Mouse (Mus musculus) liver, postnatal 0 days (tissue): ENCODE results near the gene Zbtb20. TPM values are rescaled to one million over a fixed set of nuclear protein-coding genes. Genes with fewer than 3 reads are reported as not detected.

Experiments
- ATAC-seq: fragments of 200-750 bp; cut with Nextera tagmentation; 2 replicates; pipeline ENCODE4 v1.8.0; 2017; ENCODE audit warnings: mild to moderate bottlenecking, moderate library complexity
- DNase-seq: peaks from one replicate; pipeline ENCODE4 v3.0.0-alpha.2; 2016
- H3K27ac ChIP-seq: fragments of 300-500 bp; sonication (generic); 2 replicates; pipeline ENCODE4 v1.5.1; 2014; ENCODE audit warnings: antibody characterized with exemption, moderate library complexity, mild to moderate bottlenecking, low read depth
- H3K27me3 ChIP-seq: fragments of 300-500 bp; sonication (generic); 2 replicates; pipeline ENCODE4 v1.6.1; 2014; ENCODE audit warnings: low read length, control low read depth, mixed read lengths; ENCODE audit not compliant: insufficient read depth
- H3K36me3 ChIP-seq: fragments of 300-500 bp; sonication (generic); replicated peaks from 2 replicates; pipeline ENCODE4 v1.6.1; 2014; ENCODE audit warnings: mild to moderate bottlenecking, control low read depth, low read length, moderate library complexity, mixed read lengths; ENCODE audit not compliant: insufficient read depth
- H3K4me1 ChIP-seq: fragments of 300-500 bp; sonication (generic); 2 replicates; pipeline ENCODE4 v1.6.1; 2014; ENCODE audit warnings: antibody characterized with exemption, mild to moderate bottlenecking, control low read depth; ENCODE audit not compliant: insufficient read depth
- H3K4me2 ChIP-seq: fragments of 300-500 bp; sonication (generic); 2 replicates; pipeline ENCODE4 v1.6.1; 2014; ENCODE audit warnings: low read depth, mild to moderate bottlenecking, low read length, moderate library complexity, mixed read lengths
- H3K4me3 ChIP-seq: fragments of 300-500 bp; sonication (generic); 2 replicates; pipeline ENCODE4 v1.5.1; 2014; ENCODE audit warnings: low read depth, low read length
- H3K9ac ChIP-seq: fragments of 300-500 bp; sonication (generic); replicated peaks from 2 replicates; pipeline ENCODE4 v1.6.1; 2014; ENCODE audit warnings: mild to moderate bottlenecking, moderate library complexity
- H3K9me3 ChIP-seq: fragments of 300-500 bp; sonication (generic); 2 replicates; pipeline ENCODE4 v1.6.1; 2016; ENCODE audit warnings: mild to moderate bottlenecking, control low read depth, low read length, mixed read lengths
- CTCF ChIP-seq: sonication (generic); IDR thresholded peaks from 2 replicates; pipeline ENCODE4 v1.5.1; 2016; ENCODE audit warnings: antibody characterized with exemption, low read depth
- EP300 ChIP-seq: IDR thresholded peaks from 2 replicates; pipeline ENCODE4 v1.6.1; 2016; ENCODE audit warnings: antibody characterized with exemption, low read depth, mild to moderate bottlenecking
- WGBS: fragments of 180-500 bp; shearing (Covaris S2); extraction: QIAGEN DNeasy Blood & Tissue Kit; methylation state at CpG from one replicate; pipeline ENCODE4 v1.1.7; 2014; ENCODE audit not compliant: insufficient replicate concordance; 5-methylcytosine and 5-hydroxymethylcytosine counted together
- polyA plus RNA-seq: library from polyadenylated mRNA; unstranded; fragments of >200 nt; fragmentation: Nextera tagmentation; extraction: Ambion mirVana; gene quantifications from 2 replicates; pipeline ENCODE4 v1.2.1, GENCODE M21; 2015

Zbtb20 gene
- polyA plus RNA-seq, 1 experiment from 2014 or later = 9.2 TPM

DNA sequence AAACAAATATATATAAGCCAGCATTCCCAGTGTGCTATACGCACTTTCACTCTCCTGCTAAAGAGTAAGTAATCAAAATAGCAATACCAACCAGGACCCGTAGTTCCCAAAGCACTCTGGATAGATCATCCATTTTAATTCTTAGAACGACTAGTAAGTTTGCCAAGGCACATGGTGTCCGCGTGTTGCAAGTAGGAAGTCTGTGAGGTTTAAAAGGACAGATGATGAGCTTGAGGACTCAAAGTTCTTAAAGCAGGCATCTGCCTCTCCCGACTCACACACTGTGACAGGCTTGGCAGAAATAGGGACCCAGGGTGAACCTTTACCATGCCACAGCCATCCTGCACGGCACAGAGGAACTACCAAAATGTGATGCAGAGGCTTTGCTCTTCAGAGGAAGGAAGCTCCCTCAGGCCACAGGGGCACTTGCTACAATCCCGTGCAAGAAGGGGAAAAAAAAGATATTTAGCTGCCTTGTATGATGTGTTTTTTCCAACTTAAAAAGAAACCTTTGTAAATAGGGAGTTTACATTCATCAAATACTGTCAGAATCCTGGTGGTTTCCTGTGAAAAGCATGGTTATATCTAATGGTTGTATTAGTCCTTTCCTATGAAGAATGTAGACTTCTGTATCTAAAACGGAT, 619.6 kb downstream of the Zbtb20 start:
- Histone ChIP-seq H3K4me1 (no peaks in the 10 kb centered on the region), H3K9me3 (no peaks in the 10 kb centered on the region), H3K4me2 (no peak overlapping the region), H3K9ac (no peak overlapping the region), H3K36me3 (no peaks in the 10 kb centered on the region), H3K4me3 (no peak overlapping the region), H3K27me3 (no peaks in the 10 kb centered on the region), H3K27ac (no peak overlapping the region)
- TF ChIP-seq EP300 = no peak
- 73% methylated on average over 9 of the region's 9 CpGs for WGBS
- ATAC-seq (no peak), DNase-seq (no peak)

DNA sequence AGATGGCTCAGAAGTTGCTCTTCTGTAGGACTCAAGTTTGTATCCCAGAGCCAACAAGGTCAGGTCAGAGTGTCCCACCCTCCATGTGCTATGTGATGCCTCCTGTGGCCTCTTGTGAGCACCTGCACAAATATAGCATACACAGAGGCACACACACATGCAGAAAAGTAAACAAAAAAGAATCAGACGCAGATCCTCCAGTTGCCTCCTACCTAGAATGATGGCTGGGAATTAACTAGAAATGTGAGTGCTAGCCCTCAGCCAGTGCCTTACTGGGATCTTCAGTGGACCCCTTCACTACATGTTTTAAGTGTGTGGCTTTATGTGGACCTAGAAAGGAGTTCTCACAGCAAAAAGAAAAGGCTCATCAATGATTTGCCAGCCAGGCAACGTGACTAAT, 621.4 kb downstream of the Zbtb20 start:
- H3K9me3 ChIP-seq = no peaks in the 10 kb centered on the region
- TF ChIP-seq EP300 (no peak), CTCF (no peak)
- DNase-seq (no peak), ATAC-seq (no peak)
- 76% methylated on average over 2 of the region's 2 CpGs for WGBS
- no peak overlapping the region for H3K27ac ChIP-seq
- H3K4me2 ChIP-seq = no peak overlapping the region
- no peaks in the 10 kb centered on the region for H3K27me3 ChIP-seq
- H3K4me1 ChIP-seq = no peaks in the 10 kb centered on the region
- no peak overlapping the region for H3K4me3 ChIP-seq
- no peaks in the 10 kb centered on the region for H3K36me3 ChIP-seq
- H3K9ac ChIP-seq = no peak overlapping the region

DNA sequence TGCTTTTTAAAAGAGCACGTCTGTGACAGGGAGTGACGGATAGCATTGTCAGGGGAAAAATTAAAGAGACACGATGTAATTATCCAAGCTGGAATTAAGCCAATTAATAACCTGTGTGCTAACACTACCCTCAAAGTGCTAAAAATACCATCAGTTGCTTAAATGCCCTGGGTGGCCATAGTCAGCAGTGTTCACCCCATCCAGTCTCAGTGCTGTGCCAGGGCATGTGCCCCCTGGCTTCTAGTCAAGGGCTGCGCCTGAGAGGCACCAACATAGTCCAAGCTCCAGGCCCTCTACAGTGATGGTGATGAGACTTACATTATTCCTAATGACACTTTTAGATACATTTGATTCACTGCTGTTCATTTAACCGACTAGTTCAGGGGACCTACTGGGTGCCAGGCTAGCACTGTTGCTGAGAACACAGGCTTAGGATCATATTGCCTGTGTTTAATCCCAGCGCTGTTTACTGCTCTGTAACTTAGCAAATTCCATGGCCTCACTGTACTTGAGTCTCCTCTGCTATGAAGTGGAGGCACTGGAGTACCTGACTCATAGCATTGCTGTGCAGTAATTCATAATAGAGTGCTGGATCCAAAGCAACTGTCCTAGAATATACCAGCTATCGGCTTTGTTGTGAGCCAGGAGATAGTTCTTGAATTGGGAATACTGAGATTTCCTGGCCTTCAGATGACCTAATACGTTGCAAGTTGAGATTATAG, 624.6 kb downstream of the Zbtb20 start:
- Histone ChIP-seq H3K9ac (no peak overlapping the region), H3K4me1 (no peaks in the 10 kb centered on the region; the same call in 1 of the 2 replicates), H3K9me3 (no peaks in the 10 kb centered on the region), H3K36me3 (no peaks in the 10 kb centered on the region), H3K4me2 (no peak overlapping the region), H3K4me3 (no peak overlapping the region), H3K27ac (no peak overlapping the region), H3K27me3 (no peaks in the 10 kb centered on the region)
- TF ChIP-seq CTCF (no peak), EP300 (no peak)
- WGBS = 79% methylated on average over 8 of the region's 8 CpGs
- DNase-seq (no peak), ATAC-seq (no peak)

DNA sequence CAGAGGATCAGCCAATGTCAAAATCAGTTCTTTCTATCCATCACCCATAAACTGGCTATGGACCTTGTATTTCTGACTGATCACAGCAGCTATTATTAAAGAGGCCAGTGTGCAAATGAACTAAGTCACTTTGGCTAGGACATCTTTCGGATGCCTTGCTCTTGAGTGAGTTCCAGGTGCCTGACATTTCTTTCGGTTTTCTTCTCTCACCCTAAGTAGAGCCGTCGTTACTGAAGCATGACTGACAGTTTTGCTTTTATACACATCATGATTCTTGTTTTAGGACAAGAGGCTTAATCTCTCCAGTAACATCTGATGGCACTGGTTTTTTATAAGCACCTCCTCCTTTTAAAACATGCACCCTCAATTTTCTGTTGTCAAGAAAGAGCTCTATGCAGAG, 625.6 kb downstream of the Zbtb20 start:
- H3K9ac ChIP-seq = no peak overlapping the region
- no peak for TF ChIP-seq EP300
- no peak for TF ChIP-seq CTCF
- H3K4me2 ChIP-seq = no peak overlapping the region

DNA sequence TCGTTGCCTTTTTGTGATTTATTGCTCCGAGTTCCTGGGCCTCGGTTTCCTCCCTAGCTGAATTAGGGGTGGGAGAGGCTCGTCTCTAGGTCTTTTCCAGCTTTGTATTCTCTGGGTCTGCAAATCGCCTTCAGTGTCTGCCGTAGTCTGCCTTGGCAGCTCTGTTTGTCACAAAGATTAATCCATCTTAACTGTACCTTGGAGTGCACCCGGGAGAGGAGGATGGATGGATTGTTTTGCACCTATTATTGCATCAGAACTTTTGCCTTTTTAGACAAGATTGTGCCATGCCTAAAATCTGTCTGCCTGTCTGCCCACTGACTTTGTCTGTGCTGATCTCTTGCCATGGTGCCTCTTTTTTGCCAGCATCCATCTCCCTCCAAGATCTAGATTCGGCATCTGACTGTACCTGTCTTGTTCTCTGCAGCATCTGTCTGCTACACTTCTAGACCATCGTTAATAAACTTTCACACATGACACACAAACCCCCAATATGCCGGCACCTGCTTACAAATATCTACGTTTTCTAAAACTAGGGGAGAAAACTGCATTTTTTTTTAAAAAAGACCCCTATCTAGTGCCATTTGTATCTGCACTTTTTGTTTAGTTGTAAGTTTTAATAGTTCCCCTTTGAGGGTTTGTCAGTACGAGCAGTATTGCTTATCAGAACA, 626.8 kb downstream of the Zbtb20 start:
- TF ChIP-seq EP300 (no peak), CTCF (no peak)
- DNase-seq (no peak), ATAC-seq (no peak)
- 46% methylated on average over 12 of the region's 12 CpGs for WGBS
- no peak overlapping the region for H3K4me3 ChIP-seq
- no peak overlapping the region for H3K27ac ChIP-seq
- H3K4me1 ChIP-seq = no peaks in the 10 kb centered on the region; the same call in 1 of the 2 replicates
- no peaks in the 10 kb centered on the region for H3K27me3 ChIP-seq
- no peak overlapping the region for H3K9ac ChIP-seq
- no peaks in the 10 kb centered on the region for H3K36me3 ChIP-seq
- no peaks in the 10 kb centered on the region for H3K9me3 ChIP-seq
- no peak overlapping the region; the same call in 1 of the 2 replicates for H3K4me2 ChIP-seq

More for the DNA sequence above, 625.6 kb downstream of the Zbtb20 start:
- Histone ChIP-seq H3K36me3 (no peaks in the 10 kb centered on the region), H3K27me3 (no peaks in the 10 kb centered on the region), H3K4me1 (no peaks in the 10 kb centered on the region; the same call in 1 of the 2 replicates), H3K27ac (no peak overlapping the region), H3K9me3 (no peaks in the 10 kb centered on the region), H3K4me3 (no peak overlapping the region)
- 74% methylated on average over 4 of the region's 4 CpGs for WGBS
- no peak for ATAC-seq
- DNase-seq = no peak

DNA sequence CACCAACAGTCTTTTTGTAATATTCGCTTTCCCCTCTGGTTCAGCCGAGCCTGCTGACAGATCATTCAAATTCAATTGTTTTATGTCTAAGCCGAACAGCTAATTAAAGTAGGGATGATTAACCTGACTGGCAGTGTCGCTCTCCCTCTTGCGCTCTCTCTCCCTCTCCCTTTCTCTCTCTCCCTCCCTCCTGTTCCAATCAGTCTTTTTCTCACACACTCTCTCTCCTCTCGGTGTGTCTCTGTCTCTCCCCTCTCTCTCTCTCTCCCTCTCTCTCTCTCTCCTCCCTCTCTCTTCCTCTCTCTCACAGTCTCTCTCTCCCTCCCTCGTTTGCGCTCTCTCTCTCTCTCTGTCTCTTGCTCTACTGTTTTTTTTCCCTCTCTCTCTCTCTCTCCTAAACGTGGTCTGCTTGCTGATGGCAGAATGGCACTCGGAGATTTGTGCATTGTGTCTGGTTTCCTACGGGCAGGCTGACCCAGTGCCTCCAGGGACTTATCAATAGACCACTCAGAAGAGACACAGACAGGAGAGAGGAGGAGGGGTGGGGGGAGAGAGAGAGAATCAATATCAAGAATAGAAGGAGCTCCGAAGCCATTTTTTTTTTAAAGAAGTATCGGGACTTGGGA, 627.4 kb downstream of the Zbtb20 start:
- 10% methylated on average over 13 of the region's 13 CpGs for WGBS
- H3K36me3 ChIP-seq = no peaks in the 10 kb centered on the region

More for the DNA sequence above, 627.4 kb downstream of the Zbtb20 start:
- H3K4me3 ChIP-seq = peak overlapping the region; percentile 4; the same call in 1 of the 2 replicates
- no peak for DNase-seq
- TF ChIP-seq CTCF (no peak), EP300 (no peak)
- H3K4me1 ChIP-seq = no peaks in the 10 kb centered on the region; the same call in 1 of the 2 replicates
- no peaks in the 10 kb centered on the region for H3K27me3 ChIP-seq
- no peaks in the 10 kb centered on the region for H3K9me3 ChIP-seq
- H3K27ac ChIP-seq = no peak overlapping the region
- peak overlapping the region; percentile 58 for H3K4me2 ChIP-seq
- H3K9ac ChIP-seq = no peak overlapping the region
- no peak for ATAC-seq
